Mouse (Mus musculus) urinary bladder, postnatal 14 days (tissue): ENCODE data around the gene Vmn2r79.
"Not testable (repeated sequence)": the region's sequence is repeated elsewhere in the genome, so short reads cannot be mapped to it uniquely, and the experiment has no call there.

Experiments
- DNase-seq: peaks from one replicate; pipeline ENCODE4 v3.0.0; 2021; ENCODE audit warnings: low spot score

Vmn2r79 gene

GRCm38 (mm10) chr7:86995815-86996214, at the start of gene Vmn2r79:
Gene Vmn2r79 (plus strand): TSS chr7:86996115.
- DNase-seq: not testable (repeated sequence)

GRCm38 (mm10) chr7:86994700-86995099, 1.2 kb upstream of the Vmn2r79 start:
- DNase-seq: no peak

GRCm38 (mm10) chr7:87026486-87026885, 30.6 kb downstream of the Vmn2r79 start:
- not testable (repeated sequence) for DNase-seq

- DNase-seq: no peak
These were observed 67.7 kb downstream of the Vmn2r79 start for GRCm38 (mm10) chr7:87063576-87063975.
